Mouse (Mus musculus) lung, embryonic 15.5 days (tissue): ENCODE results near the gene Krt28. TPM values are rescaled to one million over a fixed set of nuclear protein-coding genes. Genes with fewer than 3 reads are reported as not detected.

Experiments
- ATAC-seq: fragments of 200-750 bp; cut with Nextera tagmentation; 2 replicates; pipeline ENCODE4 v1.8.0; 2017; ENCODE audit warnings: moderate number of reproducible peaks, borderline replicate concordance; ENCODE audit not compliant: low FRiP score, low TSS enrichment; ENCODE audit errors: extremely low read depth
- H3K27ac ChIP-seq: fragments of 300-500 bp; sonication (generic); 2 replicates; pipeline ENCODE4 v1.5.1; 2015; ENCODE audit warnings: moderate library complexity, mild to moderate bottlenecking, inconsistent platforms
- H3K27me3 ChIP-seq: fragments of 300-500 bp; sonication (generic); 2 replicates; pipeline ENCODE4 v1.6.1; 2015; ENCODE audit warnings: inconsistent platforms
- H3K36me3 ChIP-seq: fragments of 300-500 bp; sonication (generic); 2 replicates; pipeline ENCODE4 v1.6.1; 2015; ENCODE audit warnings: inconsistent platforms
- H3K4me1 ChIP-seq: fragments of 300-500 bp; sonication (generic); 2 replicates; pipeline ENCODE4 v1.6.1; 2015; ENCODE audit warnings: inconsistent platforms
- H3K4me2 ChIP-seq: fragments of 300-500 bp; sonication (generic); 2 replicates; pipeline ENCODE4 v1.6.1; 2015; ENCODE audit warnings: inconsistent platforms, mild to moderate bottlenecking, moderate library complexity
- H3K4me3 ChIP-seq: fragments of 300-500 bp; sonication (generic); 2 replicates; pipeline ENCODE4 v1.5.1; 2015; ENCODE audit warnings: mild to moderate bottlenecking, inconsistent platforms
- H3K9ac ChIP-seq: fragments of 300-500 bp; sonication (generic); 2 replicates; pipeline ENCODE4 v1.6.1; 2015; ENCODE audit warnings: inconsistent platforms
- H3K9me3 ChIP-seq: fragments of 300-500 bp; sonication (generic); 2 replicates; pipeline ENCODE4 v1.6.1; 2016; ENCODE audit warnings: inconsistent platforms
- WGBS: fragments of 180-500 bp; shearing (Covaris S2); methylation state at CpG from one replicate; pipeline ENCODE4 v1.1.7; 2015; 5-methylcytosine and 5-hydroxymethylcytosine counted together
- polyA plus RNA-seq: library from polyadenylated mRNA; unstranded; fragments of >200 nt; fragmentation: Nextera tagmentation; extraction: Ambion mirVana; gene quantifications from 2 replicates; pipeline ENCODE4 v1.2.1, GENCODE M21; 2015

Krt28 gene
- polyA plus RNA-seq, 1 experiment from 2014 or later: 0.15 TPM

DNA sequence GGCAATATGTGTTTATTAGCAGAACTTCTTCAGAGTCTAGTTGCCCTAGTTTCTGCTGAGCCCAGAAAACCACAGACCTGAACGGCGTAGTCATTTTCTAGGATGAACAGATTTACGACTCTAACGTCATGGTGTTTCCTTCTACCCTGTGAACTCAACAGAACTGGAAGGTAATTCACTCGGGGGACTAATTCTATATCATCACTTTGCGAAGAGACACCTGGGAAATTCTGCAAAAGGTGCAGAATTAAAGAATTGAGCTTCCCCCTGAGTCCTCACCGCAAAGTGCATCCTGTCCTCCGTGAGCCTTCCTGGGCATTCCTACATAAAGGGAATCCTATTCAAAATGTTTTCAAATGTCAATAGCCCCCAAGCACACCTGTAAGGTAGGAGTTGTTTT is 13.3 kb downstream of the Krt28 start:
- no peak for ATAC-seq

GRCm38 (mm10) chr11:99351004-99351403 is 23.7 kb downstream of the Krt28 start, which contains the start of gene Krt27:
Gene Krt27, minus strand, starts transcription at chr11:99351104.
- Histone ChIP-seq H3K27me3 (0 out of 2 replicates have a peak, but pooled peaks cover 2% of the 10 kb centered on the region), H3K9me3 (no peaks in the 10 kb centered on the region), H3K4me1 (no peaks in the 10 kb centered on the region), H3K9ac (no peak within 1 kb of the TSS), H3K4me2 (no peak within 1 kb of the TSS), H3K36me3 (no peaks in the 10 kb centered on the region), H3K27ac (no peak within 1 kb of the TSS), H3K4me3 (no peak within 1 kb of the TSS)
- ATAC-seq: no peak
- 63% methylated on average over 12 of the region's 12 CpGs for WGBS

More for the DNA sequence above, 13.3 kb downstream of the Krt28 start:
- H3K9me3 ChIP-seq: no peaks in the 10 kb centered on the region
- H3K4me2 ChIP-seq: no peak overlapping the region
- H3K36me3 ChIP-seq: no peaks in the 10 kb centered on the region
- H3K9ac ChIP-seq: no peak overlapping the region
- WGBS: 86% methylated on average over 8 of the region's 8 CpGs
- H3K4me3 ChIP-seq: no peak overlapping the region
- no peak overlapping the region for H3K27ac ChIP-seq
- no peaks in the 10 kb centered on the region for H3K4me1 ChIP-seq
- no peaks in the 10 kb centered on the region for H3K27me3 ChIP-seq

DNA sequence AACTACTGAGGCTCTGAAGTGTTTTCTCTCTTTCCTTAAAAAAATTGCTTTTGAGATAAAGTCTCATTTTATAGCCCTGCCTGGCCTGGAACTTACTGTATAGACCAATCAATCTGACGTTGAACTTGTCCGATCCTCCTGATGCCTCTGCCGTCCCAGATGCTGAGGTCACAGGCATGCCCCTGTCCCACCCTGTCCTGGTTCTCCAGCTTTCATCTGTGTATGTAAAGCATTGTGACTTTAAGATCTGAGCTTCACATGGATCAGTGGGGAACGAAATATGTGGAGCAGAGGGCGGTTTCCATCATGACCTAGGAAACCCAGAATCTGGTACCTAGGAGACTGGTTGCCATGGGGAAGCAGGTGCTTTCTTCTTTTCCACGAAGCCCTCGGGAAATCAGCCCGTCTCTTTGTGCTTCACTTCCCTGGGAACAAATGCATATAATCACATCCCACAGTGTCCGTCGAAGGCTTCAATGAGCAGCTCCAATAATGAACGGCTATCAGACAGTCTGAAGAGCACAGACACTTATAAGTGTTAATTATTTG is 35.3 kb downstream of the Krt28 start:
- H3K4me2 ChIP-seq: no peak overlapping the region
- H3K36me3 ChIP-seq: no peaks in the 10 kb centered on the region
- no peaks in the 10 kb centered on the region for H3K9me3 ChIP-seq
- 76% methylated on average over 11 of the region's 11 CpGs for WGBS
- no peak overlapping the region for H3K9ac ChIP-seq
- no peaks in the 10 kb centered on the region for H3K27me3 ChIP-seq
- no peaks in the 10 kb centered on the region for H3K4me1 ChIP-seq
- no peak for ATAC-seq
- H3K27ac ChIP-seq: no peak overlapping the region
- no peak overlapping the region for H3K4me3 ChIP-seq

DNA sequence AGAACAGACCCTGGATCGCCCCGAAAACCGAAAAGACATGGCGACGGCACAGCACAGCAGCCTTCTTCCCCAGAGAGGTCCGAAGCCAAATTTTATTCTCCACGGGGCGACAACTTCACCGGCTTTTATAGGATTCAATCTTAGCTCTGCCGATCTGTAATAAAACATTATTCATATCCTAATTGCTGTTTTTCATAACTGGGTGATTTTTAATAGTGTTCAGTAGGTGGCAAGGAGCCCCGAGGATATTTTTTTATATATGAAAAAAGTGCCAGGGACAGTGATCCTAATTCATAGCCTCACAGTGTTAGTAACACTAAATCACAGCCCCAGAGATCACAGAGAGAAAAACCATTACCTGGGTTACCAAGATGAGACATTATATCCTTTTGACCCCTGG is 36.8 kb downstream of the Krt28 start, which contains the start of gene Krt26:
Krt26 (minus strand) TSS at position 101 of the 400 bp plus-strand sequence.
- H3K9me3 ChIP-seq: no peaks in the 10 kb centered on the region
- H3K9ac ChIP-seq: no peak within 1 kb of the TSS
- ATAC-seq: no peak
- no peak within 1 kb of the TSS for H3K4me2 ChIP-seq
- H3K36me3 ChIP-seq: no peaks in the 10 kb centered on the region
- H3K27me3 ChIP-seq: no peaks in the 10 kb centered on the region
- H3K4me1 ChIP-seq: no peaks in the 10 kb centered on the region
- H3K27ac ChIP-seq: no peak within 1 kb of the TSS
- WGBS: 89% methylated on average over 11 of the region's 11 CpGs
- H3K4me3 ChIP-seq: no peak within 1 kb of the TSS

- Histone ChIP-seq H3K4me3 (no peak overlapping the region), H3K36me3 (no peaks in the 10 kb centered on the region), H3K27me3 (no peaks in the 10 kb centered on the region), H3K9me3 (no peaks in the 10 kb centered on the region), H3K4me2 (no peak overlapping the region), H3K27ac (no peak overlapping the region), H3K4me1 (no peaks in the 10 kb centered on the region), H3K9ac (no peak overlapping the region)
- no peak for ATAC-seq
- 48% methylated on average over 13 of the region's 13 CpGs for WGBS
Observed at GRCm38 (mm10) chr11:99333426-99333825, 41.3 kb downstream of the Krt28 start.

GRCm38 (mm10) chr11:99329655-99330054 is 45.0 kb downstream of the Krt28 start:
- Histone ChIP-seq H3K9me3 (no peaks in the 10 kb centered on the region), H3K9ac (no peak overlapping the region), H3K27ac (no peak overlapping the region), H3K27me3 (no peaks in the 10 kb centered on the region), H3K36me3 (no peaks in the 10 kb centered on the region), H3K4me3 (no peak overlapping the region), H3K4me1 (no peaks in the 10 kb centered on the region), H3K4me2 (no peak overlapping the region)
- whole genome bisulfite sequencing: 29% methylated on average over 2 of the region's 2 CpGs
- ATAC-seq: no peak

GRCm38 (mm10) chr11:99322851-99323250 is 51.9 kb downstream of the Krt28 start, which contains the start of gene Krt25:
Gene Krt25, minus strand, starts transcription at chr11:99322951.
- Histone ChIP-seq H3K36me3 (no peaks in the 10 kb centered on the region), H3K4me3 (no peak within 1 kb of the TSS), H3K27me3 (no peaks in the 10 kb centered on the region), H3K4me2 (no peak within 1 kb of the TSS), H3K9ac (no peak within 1 kb of the TSS), H3K9me3 (no peaks in the 10 kb centered on the region), H3K4me1 (no peaks in the 10 kb centered on the region), H3K27ac (no peak within 1 kb of the TSS)
- no peak for ATAC-seq
- WGBS: 86% methylated on average over 11 of the region's 11 CpGs

DNA sequence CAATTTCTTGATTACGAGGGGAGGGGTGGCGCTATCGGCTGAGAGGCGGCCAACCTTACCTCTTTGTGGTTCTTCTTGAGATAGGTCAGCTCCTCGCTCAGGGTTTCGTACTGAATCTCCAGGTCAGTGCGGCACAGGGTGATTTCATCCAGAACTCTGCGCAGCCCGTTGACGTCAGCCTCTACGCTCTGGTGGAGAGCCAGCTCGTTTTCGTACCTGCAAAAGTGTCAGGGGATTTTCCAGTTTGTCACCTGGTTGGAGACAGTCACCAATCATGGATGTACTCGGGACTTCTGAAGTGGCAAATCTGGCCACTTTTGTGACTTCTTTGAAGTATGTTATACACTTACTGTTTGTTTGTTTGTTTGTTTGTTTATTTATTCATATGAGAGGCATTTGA is 53.6 kb downstream of the Krt28 start:
- Histone ChIP-seq H3K36me3 (no peaks in the 10 kb centered on the region), H3K27me3 (no peaks in the 10 kb centered on the region), H3K9ac (no peak overlapping the region), H3K4me3 (no peak overlapping the region), H3K4me1 (no peaks in the 10 kb centered on the region), H3K4me2 (no peak overlapping the region), H3K27ac (no peak overlapping the region), H3K9me3 (no peaks in the 10 kb centered on the region)
- 84% methylated on average over 14 of the region's 14 CpGs for WGBS
- no peak for ATAC-seq

GRCm38 (mm10) chr11:99319127-99319526 is 55.6 kb downstream of the Krt28 start:
- 0 out of 2 replicates have a peak overlapping the region, but pooled peaks have one; percentile 20 for H3K4me2 ChIP-seq
- no peaks in the 10 kb centered on the region for H3K9me3 ChIP-seq
- ATAC-seq: no peak
- no peaks in the 10 kb centered on the region for H3K36me3 ChIP-seq
- WGBS: 29% methylated on average over 9 of the region's 9 CpGs
- no peaks in the 10 kb centered on the region for H3K27me3 ChIP-seq
- H3K27ac ChIP-seq: no peak overlapping the region
- H3K9ac ChIP-seq: no peak overlapping the region
- H3K4me1 ChIP-seq: no peaks in the 10 kb centered on the region
- no peak overlapping the region for H3K4me3 ChIP-seq

DNA sequence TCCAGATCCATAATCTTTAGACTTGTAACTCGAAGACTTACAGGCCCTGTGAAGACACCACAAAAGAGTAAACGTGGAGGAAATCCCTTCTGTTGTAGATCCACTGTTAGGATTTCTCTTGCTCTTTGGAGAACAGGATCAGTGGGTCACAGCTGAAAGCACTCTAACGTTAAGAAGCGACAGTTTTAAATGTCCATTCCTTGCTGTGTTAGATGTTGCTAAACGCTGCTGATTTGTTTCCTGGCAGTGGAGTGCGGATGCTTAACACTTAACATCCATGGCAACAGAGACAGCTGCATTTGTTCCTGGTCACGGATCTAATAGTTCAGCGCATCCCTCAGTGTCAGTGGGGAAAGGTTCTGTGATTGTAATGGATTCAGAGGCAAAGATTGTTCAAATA is 58.2 kb downstream of the Krt28 start:
- 44% methylated on average over 8 of the region's 8 CpGs for WGBS
- no peaks in the 10 kb centered on the region for H3K9me3 ChIP-seq
- H3K27ac ChIP-seq: no peak overlapping the region
- no peak for ATAC-seq
- no peak overlapping the region for H3K4me2 ChIP-seq
- no peaks in the 10 kb centered on the region for H3K4me1 ChIP-seq
- H3K4me3 ChIP-seq: no peak overlapping the region
- H3K9ac ChIP-seq: no peak overlapping the region
- no peaks in the 10 kb centered on the region for H3K36me3 ChIP-seq
- no peaks in the 10 kb centered on the region for H3K27me3 ChIP-seq
